Mouse (Mus musculus) forebrain, embryonic 15.5 days (tissue): ENCODE data around the gene Rtn1. TPM values are rescaled to one million over a fixed set of nuclear protein-coding genes. Genes with fewer than 3 reads are reported as not detected.

Source experiments
- ATAC-seq: fragments of 200-750 bp; cut with Nextera tagmentation; replicated peaks from 2 replicates; pipeline ENCODE4 v1.8.0; 2017; ENCODE audit warnings: mild to moderate bottlenecking, moderate TSS enrichment, moderate library complexity
- H3K27ac ChIP-seq: fragments of 300-500 bp; sonication (generic); replicated peaks from 2 replicates; pipeline ENCODE4 v1.5.1; 2015; ENCODE audit warnings: mild to moderate bottlenecking, inconsistent platforms
- H3K27me3 ChIP-seq: fragments of 300-500 bp; sonication (generic); 2 replicates; pipeline ENCODE4 v1.6.1; 2015; ENCODE audit warnings: inconsistent platforms
- H3K36me3 ChIP-seq: fragments of 300-500 bp; sonication (generic); 2 replicates; pipeline ENCODE4 v1.6.1; 2015; ENCODE audit warnings: mild to moderate bottlenecking, inconsistent platforms
- H3K4me1 ChIP-seq: fragments of 300-500 bp; sonication (generic); 2 replicates; pipeline ENCODE4 v1.6.1; 2015; ENCODE audit warnings: inconsistent platforms
- H3K4me2 ChIP-seq: fragments of 300-500 bp; sonication (generic); replicated peaks from 2 replicates; pipeline ENCODE4 v1.6.1; 2015; ENCODE audit warnings: mild to moderate bottlenecking, inconsistent platforms
- H3K4me3 ChIP-seq: fragments of 300-500 bp; sonication (generic); 2 replicates; pipeline ENCODE4 v1.5.1; 2015; ENCODE audit warnings: mild to moderate bottlenecking, inconsistent platforms
- H3K9ac ChIP-seq: fragments of 300-500 bp; sonication (generic); replicated peaks from 2 replicates; pipeline ENCODE4 v1.6.1; 2015; ENCODE audit warnings: mild to moderate bottlenecking, inconsistent platforms
- H3K9me3 ChIP-seq: fragments of 300-500 bp; sonication (generic); 2 replicates; pipeline ENCODE4 v1.6.1; 2016; ENCODE audit warnings: inconsistent platforms
- WGBS: fragments of 180-500 bp; shearing (Covaris S2); methylation state at CpG from one replicate; pipeline ENCODE4 v1.1.7; 2015; ENCODE audit warnings: mixed read lengths; 5-methylcytosine and 5-hydroxymethylcytosine counted together
- polyA plus RNA-seq: library from polyadenylated mRNA; unstranded; fragments of >200 nt; fragmentation: Nextera tagmentation; extraction: Ambion mirVana; gene quantifications from 2 replicates; pipeline ENCODE4 v1.2.1, GENCODE M21; 2015

The Rtn1 gene
- polyA plus RNA-seq, 1 experiment from 2014 or later: 2,212 TPM

GRCm38 (mm10) chr12:72287332-72288004, 121.4 kb downstream of the Rtn1 start:
- Histone ChIP-seq H3K36me3 (no peaks in the 10 kb centered on the region), H3K27me3 (no peaks in the 10 kb centered on the region), H3K27ac (no peak overlapping the region), H3K4me2 (no peak overlapping the region), H3K4me3 (no peak overlapping the region), H3K9me3 (no peaks in the 10 kb centered on the region), H3K9ac (no peak overlapping the region), H3K4me1 (peaks cover 15% of the 10 kb centered on the region)
- no peak for ATAC-seq
- 87% methylated on average over 4 of the region's 4 CpGs for WGBS

DNA sequence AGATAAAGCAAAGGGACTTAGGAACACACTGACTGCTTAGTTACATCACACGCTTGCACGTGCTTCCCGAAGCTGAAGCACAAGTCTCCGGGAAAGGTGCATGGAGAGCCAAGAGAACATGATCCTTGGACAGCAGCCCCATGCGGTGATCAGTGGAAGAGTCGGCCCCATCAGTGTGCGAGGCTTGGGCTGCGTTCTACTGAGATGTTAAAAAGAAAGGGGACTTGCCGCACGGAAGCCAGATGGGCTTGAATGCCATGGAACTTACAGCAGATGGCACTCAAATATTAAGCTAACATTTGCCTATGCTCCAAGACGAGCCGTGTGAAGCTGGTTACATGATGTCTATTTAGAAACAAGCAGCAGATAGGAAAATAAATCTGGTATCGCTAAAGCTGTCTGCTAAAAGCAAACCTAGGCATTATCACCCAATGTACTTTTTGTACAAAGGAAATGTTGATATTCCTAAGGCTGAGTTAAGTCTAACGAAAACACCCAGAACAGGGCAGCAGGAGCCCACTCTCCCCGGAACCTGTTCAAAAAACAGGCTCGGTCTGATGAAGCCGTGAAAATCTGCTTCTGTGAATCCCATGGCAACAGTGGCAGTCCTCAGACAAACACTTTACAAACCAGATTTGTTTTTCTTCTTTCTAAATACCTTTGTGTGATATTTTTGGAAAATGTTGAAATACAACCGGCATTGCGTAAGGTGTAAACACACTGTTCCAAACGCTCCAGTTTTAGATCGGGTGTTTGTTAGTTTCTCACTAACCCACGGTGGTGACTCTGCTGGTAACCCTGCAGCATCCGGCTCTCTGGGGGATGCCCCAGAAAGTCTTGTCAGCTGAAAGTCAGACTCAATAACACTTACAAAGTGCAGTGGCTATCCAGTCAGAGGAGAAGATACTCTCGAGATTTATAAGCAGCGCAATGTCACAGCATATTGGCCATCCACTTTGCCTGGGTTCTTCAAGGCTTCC, 123.2 kb downstream of the Rtn1 start:
- Histone ChIP-seq H3K9ac (no peak overlapping the region), H3K36me3 (no peaks in the 10 kb centered on the region), H3K27me3 (no peaks in the 10 kb centered on the region), H3K4me2 (peak overlapping the region; percentile 31; the same call in 1 of the 2 replicates), H3K4me1 (peaks cover 15% of the 10 kb centered on the region), H3K27ac (peak overlapping the region; percentile 78), H3K4me3 (0 out of 2 replicates have a peak overlapping the region, but pooled peaks have one; percentile 10), H3K9me3 (no peaks in the 10 kb centered on the region)
- WGBS: 56% methylated on average over 25 of the region's 25 CpGs
- ATAC-seq: peak; percentile 93

DNA sequence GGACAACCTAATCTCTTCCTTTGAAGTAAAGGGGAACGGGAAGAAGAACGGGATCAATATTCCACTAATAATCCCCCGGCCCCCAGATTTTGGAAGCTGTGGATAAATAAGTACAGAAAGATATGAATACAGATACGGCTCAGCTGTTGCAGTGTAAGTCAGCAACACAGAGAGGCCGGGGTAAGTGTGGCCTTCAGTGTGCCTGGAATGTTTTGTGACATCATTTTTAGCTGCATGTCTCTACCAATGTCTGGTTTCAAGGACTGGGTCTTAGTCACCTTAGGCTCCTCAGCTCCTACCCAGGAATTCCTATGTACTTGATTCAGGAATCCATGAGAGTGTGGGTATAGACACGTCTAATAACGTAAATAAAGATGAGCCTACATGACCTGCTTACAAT, 124.3 kb downstream of the Rtn1 start:
- H3K36me3 ChIP-seq: no peaks in the 10 kb centered on the region
- 92% methylated on average over 7 of the region's 7 CpGs for WGBS
- no peak for ATAC-seq
- H3K27ac ChIP-seq: no peak overlapping the region
- no peaks in the 10 kb centered on the region for H3K27me3 ChIP-seq
- no peaks in the 10 kb centered on the region for H3K9me3 ChIP-seq
- peaks cover 15% of the 10 kb centered on the region for H3K4me1 ChIP-seq
- no peak overlapping the region for H3K4me3 ChIP-seq
- H3K4me2 ChIP-seq: no peak overlapping the region
- H3K9ac ChIP-seq: no peak overlapping the region

GRCm38 (mm10) chr12:72279129-72279875, 129.6 kb downstream of the Rtn1 start:
- Histone ChIP-seq H3K4me2 (no peak overlapping the region), H3K36me3 (no peaks in the 10 kb centered on the region), H3K9ac (no peak overlapping the region), H3K4me3 (no peak overlapping the region), H3K27me3 (no peaks in the 10 kb centered on the region), H3K4me1 (no peaks in the 10 kb centered on the region), H3K27ac (no peak overlapping the region), H3K9me3 (no peaks in the 10 kb centered on the region)
- ATAC-seq: no peak
- WGBS: 66% methylated on average over 5 of the region's 5 CpGs

DNA sequence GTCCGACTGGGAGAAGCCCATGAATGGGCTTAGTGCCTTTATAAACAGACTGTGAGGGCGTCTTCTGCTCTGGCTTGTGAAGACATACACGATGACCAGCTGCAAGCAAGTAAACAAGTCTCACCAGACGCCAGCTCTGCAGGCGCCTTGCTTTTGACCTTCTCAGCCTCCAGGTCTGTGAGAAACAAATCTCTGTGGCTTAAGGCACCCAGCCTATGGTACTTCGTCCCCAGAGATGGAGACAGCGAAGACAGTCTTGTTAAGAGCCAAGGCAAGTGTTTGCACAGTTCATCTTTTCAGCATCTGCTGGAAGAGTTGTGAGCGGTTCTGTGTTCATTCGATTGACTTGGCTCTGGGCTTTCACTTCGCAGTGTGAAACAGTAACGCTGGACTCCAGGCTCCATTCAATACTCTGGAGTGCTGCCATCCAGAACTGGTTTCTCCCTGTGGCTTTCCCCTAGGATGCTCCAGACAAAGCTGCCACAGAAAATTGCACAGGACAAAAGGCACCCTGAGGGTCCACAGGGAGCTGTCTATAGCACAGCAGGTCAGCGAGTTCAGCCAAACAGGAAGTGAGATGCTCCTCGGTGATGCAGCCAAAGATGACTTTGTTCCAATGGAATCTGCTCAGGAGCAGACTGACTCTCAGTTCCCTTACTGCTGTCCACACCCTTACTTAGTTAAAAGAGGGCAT, 135.0 kb downstream of the Rtn1 start:
- no peaks in the 10 kb centered on the region for H3K9me3 ChIP-seq
- no peak overlapping the region for H3K4me3 ChIP-seq
- H3K36me3 ChIP-seq: no peaks in the 10 kb centered on the region
- ATAC-seq: no peak
- 53% methylated on average over 13 of the region's 13 CpGs for WGBS
- no peak overlapping the region for H3K27ac ChIP-seq
- H3K9ac ChIP-seq: no peak overlapping the region
- H3K4me2 ChIP-seq: no peak overlapping the region
- peaks cover 3% of the 10 kb centered on the region; the same call in 1 of the 2 replicates for H3K4me1 ChIP-seq
- H3K27me3 ChIP-seq: no peaks in the 10 kb centered on the region

DNA sequence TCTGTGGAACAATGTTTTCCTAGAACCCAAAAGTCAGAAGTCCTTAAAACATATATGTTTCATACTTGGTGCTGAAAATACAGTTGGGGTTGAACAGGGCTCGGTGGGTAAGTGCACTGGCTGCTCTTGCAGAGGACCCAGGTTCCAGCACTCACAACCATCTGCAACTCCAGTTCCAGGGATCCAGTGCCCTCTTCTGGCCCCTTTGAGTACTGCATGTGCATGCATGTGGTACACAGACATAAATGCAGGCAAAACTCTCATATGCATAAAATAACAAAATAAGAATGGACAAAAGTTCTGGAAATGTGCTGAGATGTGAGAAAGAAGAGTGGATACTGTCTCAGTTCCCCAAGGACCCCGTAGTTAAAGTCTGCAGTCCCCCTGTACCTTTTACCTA, 141.2 kb downstream of the Rtn1 start:
- ATAC-seq: no peak
- no peak overlapping the region for H3K9ac ChIP-seq
- H3K4me1 ChIP-seq: peaks cover 27% of the 10 kb centered on the region
- H3K4me3 ChIP-seq: no peak overlapping the region
- no peaks in the 10 kb centered on the region for H3K36me3 ChIP-seq
- no peak overlapping the region for H3K4me2 ChIP-seq
- WGBS: 88% methylated on average over 2 of the region's 2 CpGs
- no peaks in the 10 kb centered on the region for H3K27me3 ChIP-seq
- H3K9me3 ChIP-seq: no peaks in the 10 kb centered on the region
- H3K27ac ChIP-seq: no peak overlapping the region

GRCm38 (mm10) chr12:72265261-72266228, 143.3 kb downstream of the Rtn1 start:
- peaks cover 27% of the 10 kb centered on the region for H3K4me1 ChIP-seq
- no peak overlapping the region for H3K9ac ChIP-seq

DNA sequence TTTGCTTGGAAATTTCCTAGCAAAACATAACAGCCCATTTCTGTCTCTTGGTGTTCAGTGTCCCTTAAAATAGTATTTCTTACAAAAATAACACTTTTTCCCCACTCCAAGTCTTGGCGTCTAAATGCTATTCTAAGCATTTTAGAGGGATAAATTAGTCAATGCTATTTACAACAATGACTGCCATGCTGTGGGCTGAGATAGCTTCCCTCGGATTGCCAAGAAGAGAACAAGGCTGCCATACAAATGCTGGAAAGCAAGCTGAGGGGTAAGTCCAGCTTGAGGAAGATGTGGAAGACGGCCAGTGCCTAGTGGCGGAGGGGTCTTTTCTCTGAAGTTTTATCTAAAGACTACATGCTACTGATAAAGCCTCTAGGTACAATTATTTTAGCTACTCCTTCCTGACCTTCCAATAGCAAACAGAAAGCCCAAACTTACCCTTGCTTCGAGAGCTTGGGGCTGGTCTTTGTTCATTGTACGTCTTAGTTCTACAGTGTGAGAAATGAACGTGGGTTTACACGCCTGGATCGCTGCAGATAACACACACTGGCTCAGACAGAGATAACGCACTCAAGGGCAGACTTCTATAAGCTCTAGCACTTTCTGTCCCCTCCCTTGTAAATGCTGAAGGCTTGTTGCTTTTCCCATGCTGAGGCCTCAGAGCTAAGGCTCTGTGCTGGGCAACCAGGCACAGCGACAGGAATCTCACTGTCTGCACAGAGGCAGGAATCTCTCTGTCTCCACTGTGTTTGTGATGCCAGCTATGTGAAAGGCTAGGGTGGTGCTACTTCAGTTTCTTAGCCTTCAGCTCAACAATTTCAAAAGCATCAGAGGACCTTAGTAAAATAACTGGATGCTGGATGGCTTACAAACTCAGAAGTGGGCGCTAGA, 145.4 kb downstream of the Rtn1 start:
- no peak overlapping the region for H3K9ac ChIP-seq
- 61% methylated on average over 12 of the region's 12 CpGs for WGBS
- H3K4me1 ChIP-seq: peaks cover 27% of the 10 kb centered on the region
- no peaks in the 10 kb centered on the region for H3K27me3 ChIP-seq
- no peaks in the 10 kb centered on the region for H3K36me3 ChIP-seq
- H3K27ac ChIP-seq: peak overlapping the region; percentile 66; the same call in 1 of the 2 replicates
- H3K4me2 ChIP-seq: no peak overlapping the region
- H3K4me3 ChIP-seq: no peak overlapping the region
- no peaks in the 10 kb centered on the region for H3K9me3 ChIP-seq
- no peak for ATAC-seq

More at GRCm38 (mm10) chr12:72265261-72266228, 143.3 kb downstream of the Rtn1 start:
- Histone ChIP-seq H3K9me3 (no peaks in the 10 kb centered on the region), H3K27ac (peak overlapping the region; percentile 81), H3K36me3 (no peaks in the 10 kb centered on the region), H3K4me2 (no peak overlapping the region), H3K27me3 (no peaks in the 10 kb centered on the region), H3K4me3 (no peak overlapping the region)
- WGBS: 84% methylated on average over 3 of the region's 3 CpGs
- ATAC-seq: peak; percentile 94

GRCm38 (mm10) chr12:72257000-72257399, 151.9 kb downstream of the Rtn1 start:
- no peak overlapping the region for H3K4me3 ChIP-seq
- no peaks in the 10 kb centered on the region for H3K27me3 ChIP-seq
- no peak for ATAC-seq
- no peaks in the 10 kb centered on the region for H3K4me1 ChIP-seq
- no peaks in the 10 kb centered on the region for H3K9me3 ChIP-seq
- WGBS: 82% methylated on average over 6 of the region's 6 CpGs
- H3K4me2 ChIP-seq: no peak overlapping the region
- H3K27ac ChIP-seq: no peak overlapping the region
- H3K9ac ChIP-seq: no peak overlapping the region
- no peaks in the 10 kb centered on the region for H3K36me3 ChIP-seq

GRCm38 (mm10) chr12:72253040-72253439, 155.8 kb downstream of the Rtn1 start:
- no peaks in the 10 kb centered on the region for H3K27me3 ChIP-seq
- WGBS: 67% methylated on average over 3 of the region's 3 CpGs
- no peak overlapping the region for H3K27ac ChIP-seq
- H3K9ac ChIP-seq: no peak overlapping the region
- H3K4me2 ChIP-seq: no peak overlapping the region
- no peaks in the 10 kb centered on the region for H3K4me1 ChIP-seq
- peak; percentile 46; the same call in 1 of the 2 replicates for ATAC-seq
- H3K9me3 ChIP-seq: no peaks in the 10 kb centered on the region
- no peak overlapping the region for H3K4me3 ChIP-seq
- H3K36me3 ChIP-seq: no peaks in the 10 kb centered on the region
